Mouse (Mus musculus) midbrain, embryonic 16.5 days (tissue): ENCODE data around the gene Nfe2l2. TPM values are rescaled to one million over a fixed set of nuclear protein-coding genes. Genes with fewer than 3 reads are reported as not detected.
"Not testable (repeated sequence)": the region's sequence is repeated elsewhere in the genome, so short reads cannot be mapped to it uniquely, and the experiment has no call there.

ENCODE experiments used
- ATAC-seq: fragments of 200-750 bp; cut with Nextera tagmentation; 2 replicates; pipeline ENCODE4 v1.8.0; 2017; ENCODE audit warnings: moderate TSS enrichment
- H3K27ac ChIP-seq: fragments of 300-500 bp; sonication (generic); 2 replicates; pipeline ENCODE4 v1.5.1; 2014; ENCODE audit warnings: mild to moderate bottlenecking, low read length, mixed read lengths
- H3K27me3 ChIP-seq: fragments of 300-500 bp; sonication (generic); 2 replicates; pipeline ENCODE4 v1.6.1; 2014; ENCODE audit warnings: low read depth, low read length, mixed read lengths; ENCODE audit not compliant: control insufficient read depth, insufficient read depth
- H3K36me3 ChIP-seq: fragments of 300-500 bp; sonication (generic); 2 replicates; pipeline ENCODE4 v1.6.1; 2014; ENCODE audit warnings: mild to moderate bottlenecking, low read length, moderate library complexity, mixed read lengths; ENCODE audit not compliant: control insufficient read depth, insufficient read depth
- H3K4me1 ChIP-seq: fragments of 300-500 bp; sonication (generic); 2 replicates; pipeline ENCODE4 v1.6.1; 2014; ENCODE audit warnings: mild to moderate bottlenecking, low read length, mixed read lengths; ENCODE audit not compliant: control insufficient read depth, insufficient read depth
- H3K4me2 ChIP-seq: fragments of 300-500 bp; sonication (generic); 2 replicates; pipeline ENCODE4 v1.6.1; 2014; ENCODE audit warnings: mild to moderate bottlenecking, low read length, mixed read lengths
- H3K4me3 ChIP-seq: fragments of 300-500 bp; sonication (generic); 2 replicates; pipeline ENCODE4 v1.5.1; 2014; ENCODE audit warnings: low read depth, mild to moderate bottlenecking, low read length, moderate library complexity, mixed read lengths
- H3K9ac ChIP-seq: fragments of 300-500 bp; sonication (generic); 2 replicates; pipeline ENCODE4 v1.6.1; 2014; ENCODE audit warnings: low read depth, low read length, mixed read lengths
- H3K9me3 ChIP-seq: fragments of 300-500 bp; sonication (generic); replicated peaks from 2 replicates; pipeline ENCODE4 v1.6.1; 2014; ENCODE audit warnings: mild to moderate bottlenecking, low read length, mixed read lengths; ENCODE audit not compliant: control insufficient read depth, poor library complexity, severe bottlenecking
- WGBS: fragments of 180-500 bp; shearing (Covaris S2); extraction: QIAGEN DNeasy Blood & Tissue Kit; methylation state at CpG from one replicate; pipeline ENCODE4 v1.1.7; 2014; 5-methylcytosine and 5-hydroxymethylcytosine counted together
- polyA plus RNA-seq: library from polyadenylated mRNA; unstranded; fragments of >200 nt; fragmentation: Nextera tagmentation; extraction: Ambion mirVana; gene quantifications from 2 replicates; pipeline ENCODE4 v1.2.1, GENCODE M21; 2015

Gene Nfe2l2
- polyA plus RNA-seq, 1 experiment from 2014 or later: 9.3 TPM

DNA sequence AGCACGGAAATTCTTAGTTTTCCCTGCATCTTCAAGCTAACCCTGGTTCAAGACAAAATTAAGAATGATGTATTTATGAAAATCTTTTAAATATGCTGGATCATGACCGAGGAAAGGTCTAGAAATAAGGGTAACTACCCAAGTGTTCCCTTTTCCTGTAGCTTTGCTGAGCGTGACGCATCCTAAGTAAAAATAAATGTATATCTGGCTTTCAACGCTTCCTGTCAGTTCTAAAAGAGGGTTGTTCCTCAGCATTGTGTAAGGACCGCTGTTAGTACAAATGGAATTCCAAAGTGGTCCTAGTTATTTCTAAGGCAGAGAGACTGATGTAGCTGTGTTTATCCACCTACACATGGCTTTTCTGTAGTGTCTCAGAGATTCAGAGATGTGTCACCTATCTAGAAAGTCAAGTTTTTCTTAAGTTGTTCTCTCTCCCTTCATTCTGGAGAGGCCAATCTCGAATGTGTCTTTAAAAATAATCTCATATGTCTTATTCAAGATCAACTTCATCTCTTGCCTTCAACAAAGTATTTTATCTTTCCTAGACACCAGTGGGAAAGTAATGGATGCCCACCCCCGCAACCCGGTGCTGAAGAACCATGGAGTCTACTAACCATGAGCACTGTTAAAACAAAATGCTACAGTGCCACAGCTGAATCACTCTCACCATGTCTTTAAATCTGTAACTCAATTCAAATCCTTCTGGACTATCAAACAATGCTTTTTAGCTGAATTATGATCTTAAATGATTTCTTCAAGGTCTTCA, 2.4 kb downstream of the Nfe2l2 start:
- no peak overlapping the region for H3K9ac ChIP-seq
- peaks cover 5% of the 10 kb centered on the region; the same call in 1 of the 2 replicates for H3K27me3 ChIP-seq
- peaks cover 9% of the 10 kb centered on the region; the same call in 1 of the 2 replicates for H3K4me1 ChIP-seq
- WGBS: 88% methylated on average over 9 of the region's 9 CpGs
- no peak overlapping the region for H3K4me3 ChIP-seq
- H3K36me3 ChIP-seq: no peaks in the 10 kb centered on the region
- no peaks in the 10 kb centered on the region for H3K9me3 ChIP-seq
- no peak for ATAC-seq
- no peak overlapping the region for H3K27ac ChIP-seq
- no peak overlapping the region for H3K4me2 ChIP-seq

DNA sequence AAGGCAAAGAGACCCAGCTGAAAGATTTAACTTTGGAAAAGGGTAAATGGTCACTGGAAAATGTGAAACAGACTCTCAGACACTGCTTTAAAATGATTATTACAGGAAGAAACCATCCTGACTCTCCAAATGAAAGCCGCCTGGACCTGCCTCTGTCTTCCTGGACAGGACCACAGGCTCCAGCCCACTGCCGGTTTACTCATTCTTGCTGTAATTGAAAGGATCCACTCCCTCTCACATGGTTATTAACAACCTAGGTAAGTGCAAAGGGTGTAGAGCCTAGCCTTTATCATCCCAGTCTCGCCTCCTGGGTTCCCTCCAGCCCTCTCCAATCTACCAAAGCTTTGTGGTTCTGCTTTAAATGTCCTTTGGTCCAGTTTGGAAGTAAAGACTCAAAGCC, 3.2 kb downstream of the Nfe2l2 start:
- Histone ChIP-seq H3K36me3 (no peaks in the 10 kb centered on the region), H3K9me3 (no peaks in the 10 kb centered on the region), H3K27me3 (peaks cover 5% of the 10 kb centered on the region; the same call in 1 of the 2 replicates), H3K4me1 (peaks cover 9% of the 10 kb centered on the region; the same call in 1 of the 2 replicates), H3K9ac (no peak overlapping the region), H3K4me2 (no peak overlapping the region), H3K27ac (no peak overlapping the region), H3K4me3 (no peak overlapping the region)
- ATAC-seq: no peak
- 71% methylated on average over 3 of the region's 3 CpGs for WGBS

DNA sequence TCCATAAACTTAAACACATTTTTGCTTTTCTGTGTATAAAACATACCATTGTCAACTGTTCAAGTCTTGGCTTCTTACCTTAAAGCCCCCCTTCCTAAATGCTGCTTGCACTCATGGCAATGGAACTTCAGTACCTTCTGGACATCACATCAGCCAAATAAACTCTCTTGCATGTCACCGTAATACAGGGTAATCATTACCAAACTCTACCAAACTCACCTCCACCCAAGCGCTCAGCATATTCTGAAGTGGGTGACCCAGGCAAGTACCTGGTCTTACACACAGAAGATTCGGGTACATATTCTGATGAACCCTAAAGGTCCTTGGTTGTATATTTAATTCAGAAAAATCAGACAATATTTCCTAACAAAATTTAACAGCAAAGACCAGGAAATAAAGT, 3.9 kb downstream of the Nfe2l2 start:
- H3K27ac ChIP-seq: no peak overlapping the region

DNA sequence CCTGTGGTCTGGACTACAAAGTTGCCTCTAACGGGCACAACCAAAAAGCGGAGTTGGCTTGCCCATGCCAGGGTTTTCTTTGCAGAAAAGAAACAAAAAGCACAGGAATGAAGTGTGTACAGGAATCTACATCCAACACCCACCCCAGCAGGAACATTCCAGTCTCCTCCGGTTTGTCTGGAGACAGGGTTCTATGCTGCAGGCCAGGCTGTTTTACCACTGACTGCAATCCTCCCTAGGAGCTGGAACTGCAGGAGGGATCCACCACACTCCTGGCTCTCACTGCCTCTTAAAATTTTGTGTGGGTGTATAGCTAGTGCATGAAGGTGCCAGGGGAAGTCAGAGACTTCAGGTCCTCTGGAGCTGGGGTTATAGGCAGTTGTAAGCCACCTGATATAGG, 5.6 kb downstream of the Nfe2l2 start:
- Histone ChIP-seq H3K9me3 (no peaks in the 10 kb centered on the region), H3K4me2 (no peak overlapping the region), H3K27me3 (no peaks in the 10 kb centered on the region), H3K9ac (no peak overlapping the region), H3K27ac (no peak overlapping the region), H3K4me3 (no peak overlapping the region), H3K36me3 (no peaks in the 10 kb centered on the region), H3K4me1 (peaks cover 5% of the 10 kb centered on the region; the same call in 1 of the 2 replicates)
- ATAC-seq: no peak
- WGBS: 91% methylated on average over 3 of the region's 3 CpGs

More for the DNA sequence above, 3.9 kb downstream of the Nfe2l2 start:
- H3K36me3 ChIP-seq: no peaks in the 10 kb centered on the region
- over 99% methylated on average over 3 of the region's 3 CpGs for WGBS
- no peaks in the 10 kb centered on the region for H3K9me3 ChIP-seq
- H3K4me3 ChIP-seq: no peak overlapping the region
- H3K4me2 ChIP-seq: no peak overlapping the region
- ATAC-seq: no peak
- no peak overlapping the region for H3K9ac ChIP-seq
- H3K4me1 ChIP-seq: peaks cover 9% of the 10 kb centered on the region; the same call in 1 of the 2 replicates
- H3K27me3 ChIP-seq: peaks cover 5% of the 10 kb centered on the region; the same call in 1 of the 2 replicates

DNA sequence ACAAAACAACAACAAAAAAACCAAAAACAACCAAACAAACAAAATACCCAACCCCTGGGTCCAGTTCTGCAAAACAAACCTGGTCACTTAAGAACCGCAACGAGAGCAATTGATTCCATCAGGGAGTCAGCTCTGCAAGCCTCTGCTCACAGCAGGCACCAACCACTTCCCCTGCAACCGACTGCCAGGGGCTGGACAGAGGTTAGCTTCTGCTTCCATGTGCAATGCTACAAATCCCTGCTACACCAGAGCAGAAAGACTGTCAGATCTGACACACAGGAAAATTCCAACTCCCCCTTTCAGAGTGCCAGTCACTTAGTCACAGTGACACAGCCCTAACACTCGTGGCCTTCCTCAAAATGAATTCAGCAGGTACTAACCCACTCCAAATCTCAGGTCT, 6.4 kb downstream of the Nfe2l2 start:
- no peak overlapping the region for H3K27ac ChIP-seq
- H3K27me3 ChIP-seq: no peaks in the 10 kb centered on the region
- 0 out of 2 replicates have a peak, but pooled peaks cover 1% of the 10 kb centered on the region for H3K4me1 ChIP-seq
- no peaks in the 10 kb centered on the region for H3K9me3 ChIP-seq
- WGBS: 32% methylated on average over 4 of the region's 4 CpGs
- ATAC-seq: no peak
- no peak overlapping the region for H3K4me2 ChIP-seq
- no peak overlapping the region for H3K9ac ChIP-seq
- H3K36me3 ChIP-seq: no peaks in the 10 kb centered on the region
- H3K4me3 ChIP-seq: no peak overlapping the region

DNA sequence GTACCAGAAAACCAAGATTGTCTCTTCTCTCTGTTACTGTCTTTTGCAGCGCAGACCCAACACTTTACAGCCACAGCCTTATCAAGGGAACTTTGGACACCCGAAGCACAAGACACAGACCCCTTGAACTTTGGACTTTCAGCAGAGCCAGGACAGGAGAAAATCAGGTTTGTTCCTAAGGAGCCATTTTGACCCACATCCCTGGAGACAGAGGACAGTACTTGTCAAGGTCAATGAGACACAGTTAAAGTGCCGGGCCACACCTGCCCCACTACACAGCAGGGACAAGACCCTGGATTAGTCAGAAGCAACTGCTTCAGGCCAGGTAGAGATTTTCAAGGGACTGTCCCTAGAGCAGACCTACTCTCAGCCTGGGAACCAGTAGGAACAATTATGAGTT, 7.2 kb downstream of the Nfe2l2 start:
- no peak overlapping the region for H3K9ac ChIP-seq
- WGBS: 79% methylated on average over 3 of the region's 3 CpGs
- no peaks in the 10 kb centered on the region for H3K27me3 ChIP-seq
- H3K4me3 ChIP-seq: no peak overlapping the region
- no peaks in the 10 kb centered on the region for H3K4me1 ChIP-seq
- no peaks in the 10 kb centered on the region for H3K36me3 ChIP-seq
- no peaks in the 10 kb centered on the region for H3K9me3 ChIP-seq
- no peak for ATAC-seq
- no peak overlapping the region for H3K4me2 ChIP-seq
- no peak overlapping the region for H3K27ac ChIP-seq

DNA sequence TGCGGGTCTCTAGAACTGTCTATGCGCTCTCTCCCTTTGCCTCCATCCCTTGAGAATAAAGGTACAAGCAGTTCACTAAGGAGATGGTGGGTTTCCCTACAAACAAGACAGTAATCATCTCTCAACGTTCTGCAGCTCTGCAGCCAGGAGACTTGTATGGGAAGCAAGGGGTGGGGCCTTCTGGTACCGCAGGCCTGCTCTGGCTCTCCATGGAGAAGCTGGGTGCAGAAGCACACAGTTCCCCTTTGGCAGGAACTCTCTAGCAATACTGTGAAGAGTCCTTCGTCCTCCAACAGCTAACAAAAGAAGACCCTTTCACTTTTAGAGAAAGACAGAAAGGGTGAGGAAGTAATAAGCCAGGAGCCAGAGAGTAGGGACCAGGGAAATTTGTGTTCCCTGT, 8.1 kb downstream of the Nfe2l2 start:
- no peaks in the 10 kb centered on the region for H3K4me1 ChIP-seq
- H3K9me3 ChIP-seq: no peaks in the 10 kb centered on the region
- no peaks in the 10 kb centered on the region for H3K27me3 ChIP-seq
- H3K4me2 ChIP-seq: no peak overlapping the region
- no peaks in the 10 kb centered on the region for H3K36me3 ChIP-seq
- H3K4me3 ChIP-seq: no peak overlapping the region
- no peak overlapping the region for H3K9ac ChIP-seq
- H3K27ac ChIP-seq: no peak overlapping the region
- no peak for ATAC-seq
- WGBS: 69% methylated on average over 5 of the region's 5 CpGs

DNA sequence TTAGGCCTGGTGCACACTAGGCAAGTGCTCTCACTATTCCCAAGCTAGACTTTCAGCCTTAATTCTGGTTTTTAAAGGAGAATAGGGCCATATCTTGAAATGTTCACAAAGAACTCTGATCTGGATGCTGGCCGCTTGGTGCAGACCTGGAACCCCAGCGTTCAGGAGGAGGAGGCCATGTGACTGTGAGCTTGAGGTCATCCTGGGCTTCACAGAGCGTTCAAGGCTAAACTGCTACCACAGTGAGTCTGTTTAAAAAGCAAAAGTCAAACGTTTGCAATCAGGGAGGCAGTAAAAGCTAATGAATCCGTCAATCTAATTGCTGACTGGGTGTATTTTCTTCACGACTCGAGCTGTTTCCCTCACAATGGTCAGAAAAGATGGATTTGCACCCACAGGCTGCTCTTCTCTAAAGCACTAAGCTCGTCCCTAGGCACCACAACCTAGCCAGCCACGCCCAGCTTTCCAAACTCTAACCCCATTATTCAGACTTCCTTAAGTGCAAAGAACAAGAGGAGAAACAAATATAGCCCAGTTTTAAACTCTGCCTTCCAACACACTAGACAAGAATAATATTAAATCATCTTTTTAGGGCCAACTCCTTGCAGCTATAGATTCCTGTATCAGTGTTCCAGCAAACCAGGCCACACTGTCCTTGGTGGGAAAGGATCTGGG, 8.6 kb downstream of the Nfe2l2 start:
- no peaks in the 10 kb centered on the region for H3K4me1 ChIP-seq
- no peak overlapping the region for H3K4me2 ChIP-seq
- no peak overlapping the region for H3K4me3 ChIP-seq
- ATAC-seq: no peak
- no peak overlapping the region for H3K27ac ChIP-seq
- no peaks in the 10 kb centered on the region for H3K9me3 ChIP-seq
- H3K9ac ChIP-seq: no peak overlapping the region
- no peaks in the 10 kb centered on the region for H3K36me3 ChIP-seq
- no peaks in the 10 kb centered on the region for H3K27me3 ChIP-seq
- 61% methylated on average over 9 of the region's 9 CpGs for WGBS

DNA sequence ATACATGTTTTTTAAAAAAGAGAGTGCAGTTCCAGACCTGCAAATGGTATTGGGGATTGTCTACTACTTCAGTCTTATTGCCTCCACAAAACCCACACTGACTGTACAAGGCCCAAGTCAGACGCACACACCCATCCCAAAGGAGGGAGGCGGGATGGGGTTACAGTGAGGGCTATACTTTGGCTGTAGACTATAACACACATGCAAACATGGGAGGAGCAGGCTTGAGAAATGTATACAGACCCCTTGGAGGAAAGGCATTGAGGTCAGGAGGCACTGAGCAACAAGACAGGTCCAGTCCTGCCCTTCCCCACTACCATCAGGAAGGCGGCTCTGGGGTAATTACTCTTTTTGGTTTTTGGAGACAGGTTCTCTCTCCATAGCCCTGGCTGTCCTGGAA, 9.5 kb downstream of the Nfe2l2 start:
- H3K4me3 ChIP-seq, ATAC-seq, H3K27me3 ChIP-seq, H3K9ac ChIP-seq, H3K4me1 ChIP-seq, H3K4me2 ChIP-seq, H3K9me3 ChIP-seq, H3K36me3 ChIP-seq, H3K27ac ChIP-seq: not testable (repeated sequence)
- WGBS: 97% methylated on average over 3 of the region's 3 CpGs
